Comparison of ENCODE assay signal across 31 mouse cellular contexts in the genomic region with DNA sequence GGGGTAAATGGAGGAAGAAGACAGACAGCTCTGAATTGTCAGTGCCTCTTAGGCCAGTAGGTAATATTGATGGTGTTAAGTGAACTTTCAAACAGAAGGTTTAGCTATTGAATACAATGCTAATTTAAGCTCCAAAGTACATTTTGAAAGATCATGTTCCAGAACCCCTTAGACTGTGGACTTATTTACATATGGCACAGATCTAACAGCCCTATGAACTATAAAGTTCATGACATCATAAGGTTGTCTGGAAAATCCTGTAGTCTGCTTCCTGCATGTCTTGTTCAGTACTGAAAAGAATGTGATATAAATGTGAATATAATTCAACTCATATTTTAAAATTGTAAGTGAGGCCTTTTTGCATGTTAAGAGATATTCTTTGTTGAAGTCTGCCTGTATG. TPM values are rescaled to one million over a fixed set of nuclear protein-coding genes. Genes with fewer than 3 reads are reported as not detected.
"Had no signal": no experiment of that assay in that cellular context is flagged by ENCODE, and none has a peak within 500 bp of the region (broad histone marks: within the 10 kb centered on the region; RNA-seq: fewer than 3 reads in every experiment).

No protein-coding gene starts in this region.

- H3K36me3 ChIP-seq: heart, embryonic 10.5 days; heart, embryonic 12.5 days; hindbrain, embryonic 10.5 days; hindbrain, embryonic 12.5 days; kidney, embryonic 15.5 days; limb, embryonic 13.5 days; limb, embryonic 15.5 days; liver, embryonic 13.5 days; liver, embryonic 15.5 days had no signal

- H3K4me1 ChIP-seq: heart, embryonic 10.5 days; heart, embryonic 12.5 days; hindbrain, embryonic 10.5 days; hindbrain, embryonic 12.5 days; kidney, embryonic 15.5 days; limb, embryonic 13.5 days; limb, embryonic 15.5 days; liver, embryonic 13.5 days; liver, embryonic 15.5 days had no signal

- H3K9me3 ChIP-seq: heart, embryonic 10.5 days; heart, embryonic 12.5 days; hindbrain, embryonic 12.5 days; kidney, embryonic 15.5 days; limb, embryonic 13.5 days; limb, embryonic 15.5 days; liver, embryonic 13.5 days; liver, embryonic 15.5 days had no signal

- ATAC-seq: forebrain, postnatal 0 days; hindbrain, embryonic 16.5 days; inflammation-experienced regulatory T-cells, adult 6 months had no signal

- DNase-seq: forebrain, postnatal 0 days; gastrocnemius, postnatal 14 days; gastrocnemius, postnatal 36 days; heart, adult 11 months; heart, postnatal 10 days; heart, postnatal 4 days; kidney, adult 11 months; kidney, adult 2 months; kidney, adult 9 months; kidney, postnatal 14 days; kidney, postnatal 36 days; left cerebral cortex, postnatal 4 days; liver, embryonic 13.5 days had no signal

- H3K27me3 ChIP-seq: heart, embryonic 12.5 days; hindbrain, embryonic 12.5 days; kidney, embryonic 15.5 days; limb, embryonic 13.5 days; limb, embryonic 15.5 days; liver, embryonic 13.5 days; liver, embryonic 15.5 days had no signal

- H3K27ac ChIP-seq: heart, embryonic 10.5 days; hindbrain, embryonic 10.5 days; hindbrain, embryonic 12.5 days; hindbrain, embryonic 14.5 days; kidney, embryonic 15.5 days; kidney, postnatal 0 days; layer of hippocampus, adult 2 months; left cerebral cortex, adult 2 months; limb, embryonic 13.5 days; limb, embryonic 15.5 days; liver, embryonic 13.5 days; liver, embryonic 15.5 days had no signal

- H3K4me3 ChIP-seq: heart, embryonic 10.5 days; heart, embryonic 12.5 days; hindbrain, embryonic 10.5 days; hindbrain, embryonic 12.5 days; kidney, embryonic 15.5 days; layer of hippocampus, adult 2 months; left cerebral cortex, adult 2 months; limb, embryonic 13.5 days; limb, embryonic 15.5 days; liver, embryonic 13.5 days; liver, embryonic 15.5 days had no signal

- H3K4me2 ChIP-seq: heart, embryonic 12.5 days; hindbrain, embryonic 12.5 days; hindbrain, embryonic 14.5 days; kidney, embryonic 15.5 days; limb, embryonic 13.5 days; limb, embryonic 15.5 days; liver, embryonic 13.5 days; liver, embryonic 15.5 days had no signal

- H3K9ac ChIP-seq: forebrain, postnatal 0 days; heart, embryonic 12.5 days; hindbrain, embryonic 12.5 days; hindbrain, embryonic 14.5 days; kidney, embryonic 15.5 days; limb, embryonic 13.5 days; limb, embryonic 15.5 days; liver, embryonic 13.5 days; liver, embryonic 15.5 days had no signal

RNA-seq across cellular contexts. Expression of gene Gm28551, which starts 6.5 kb away (rescaled TPM):
- total RNA-seq: gastrocnemius, postnatal 14 days; heart, postnatal 10 days; heart, postnatal 4 days; layer of hippocampus, postnatal 25 days had no signal
- polyA plus RNA-seq: gonadal fat pad, adult 2 months; kidney, adult 2 months; liver, embryonic 15.5 days had no signal

RNA-seq across cellular contexts. Expression of gene Asdurf, which starts 6.6 kb away (rescaled TPM):
- total RNA-seq: forebrain, postnatal 0 days; heart, postnatal 4 days; layer of hippocampus, postnatal 10 days; left cerebral cortex, postnatal 14 days; left cerebral cortex, postnatal 4 days had no signal
- polyA plus RNA-seq: gonadal fat pad, adult 2 months; heart, embryonic 10.5 days; kidney, adult 2 months; kidney, embryonic 15.5 days; limb, embryonic 15.5 days; liver, embryonic 15.5 days had no signal
